Mouse (Mus musculus) heart, adult 8-10 months (tissue): ENCODE data around the gene Sncb. TPM values are rescaled to one million over a fixed set of nuclear protein-coding genes. Genes with fewer than 3 reads are reported as not detected.
A peak's percentile ranks its signal among the peaks of the same experiment; 100 is the strongest.

ENCODE experiments used
- DNase-seq: peaks from one replicate; pipeline ENCODE4 v3.0.0; 2022; ENCODE audit warnings: low spot score
- total RNA-seq, 4 experiments: library from RNA; stranded (reverse); gene quantifications; 2 replicates each; pipeline ENCODE4 v1.2.4; 2022

Sncb gene
- total RNA-seq, 4 experiments from 2014 or later: 0.46 TPM; not detected in 3

- no peak for DNase-seq
Measured at GRCm38 (mm10) chr13:54749061-54749863, 17.1 kb downstream of the Sncb start.

- DNase-seq: no peak
Measured at GRCm38 (mm10) chr13:54748721-54749060, 17.7 kb downstream of the Sncb start.

GRCm38 (mm10) chr13:54748190-54748589 lies 18.2 kb downstream of the Sncb start:
- no peak for DNase-seq

DNA sequence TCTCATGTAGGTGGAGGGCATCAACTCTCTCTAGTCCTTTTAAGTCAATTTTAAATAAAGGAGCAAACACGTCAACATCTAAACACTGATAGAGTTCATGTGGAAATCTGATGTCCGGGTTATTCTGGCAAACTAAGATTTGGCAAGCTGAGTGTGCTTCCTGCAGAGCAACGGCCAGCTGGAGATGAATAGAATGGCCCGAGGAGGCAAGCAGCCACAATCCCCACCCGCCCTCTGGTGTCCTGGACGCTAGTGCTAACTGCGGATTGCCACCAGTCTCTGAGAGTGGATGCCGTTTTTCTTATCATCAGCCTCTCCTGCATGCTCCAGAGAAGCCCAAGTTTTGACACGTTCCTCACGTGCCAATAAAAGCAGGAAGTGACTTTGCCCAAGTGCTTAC lies 19.5 kb downstream of the Sncb start:
- no peak for DNase-seq

GRCm38 (mm10) chr13:54746110-54746509 lies 20.3 kb downstream of the Sncb start:
- DNase-seq: no peak

- DNase-seq: no peak
Measured at GRCm38 (mm10) chr13:54738213-54738601, 28.2 kb downstream of the Sncb start.

DNA sequence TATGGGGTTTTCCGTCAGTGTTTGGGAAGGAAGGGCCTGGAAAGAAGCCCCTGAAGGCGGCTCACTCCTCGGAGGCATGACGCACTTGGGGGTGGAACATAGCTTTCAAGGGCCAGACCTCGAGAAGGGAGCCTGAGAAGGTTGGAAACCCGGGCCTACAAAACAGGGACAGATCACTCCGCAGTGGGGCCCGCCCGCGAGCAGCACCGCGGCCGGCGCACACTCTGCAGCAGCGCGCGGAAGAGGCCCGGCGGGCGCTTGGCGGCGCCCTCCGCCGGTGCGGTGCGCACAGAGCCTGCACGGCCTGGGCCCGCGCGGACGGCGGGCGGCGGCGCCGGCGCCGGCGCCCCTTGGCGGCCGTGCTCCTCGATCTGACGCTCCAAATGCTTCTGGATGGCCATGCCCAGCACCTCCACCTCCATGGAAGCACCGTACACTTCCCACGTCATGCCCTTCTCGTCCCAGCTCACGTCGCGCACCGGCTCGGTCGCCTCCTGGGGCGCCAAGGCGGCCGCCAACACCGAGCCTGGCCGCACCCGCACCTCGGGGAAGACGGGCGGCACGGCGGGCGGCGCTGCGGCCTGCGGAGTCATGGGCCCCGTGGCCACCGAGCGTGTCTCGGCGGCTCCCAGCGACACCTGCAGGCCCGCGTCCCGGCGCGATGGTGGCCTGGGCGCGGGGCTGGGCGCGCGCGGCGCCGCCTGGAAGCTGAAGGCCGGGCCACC lies 28.7 kb downstream of the Sncb start:
- no peak for DNase-seq

DNA sequence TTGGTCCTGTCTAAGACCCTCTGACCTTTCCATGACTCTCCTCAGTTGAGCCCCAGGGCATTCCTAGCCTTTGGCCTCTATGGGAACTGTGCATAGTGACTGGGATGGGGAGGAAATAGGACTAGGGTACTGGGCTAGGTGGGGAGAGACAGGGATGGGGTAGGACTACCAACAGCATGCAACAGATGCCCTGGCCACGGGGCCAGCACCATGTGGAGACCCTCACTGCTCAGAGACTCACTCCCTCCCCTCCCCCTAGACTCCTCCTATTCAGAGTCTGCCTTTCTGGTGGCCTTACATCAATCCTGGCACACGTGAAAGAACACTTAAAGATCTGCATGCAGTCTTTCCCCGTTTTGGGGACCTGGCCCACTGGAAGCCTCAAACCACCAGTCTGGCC lies 29.5 kb downstream of the Sncb start:
- DNase-seq: no peak

- DNase-seq: no peak
Measured at GRCm38 (mm10) chr13:54726131-54726530, 40.3 kb downstream of the Sncb start.

- DNase-seq: no peak
Measured at GRCm38 (mm10) chr13:54723143-54723542, 43.3 kb downstream of the Sncb start.

GRCm38 (mm10) chr13:54716916-54717315 lies 49.5 kb downstream of the Sncb start:
- DNase-seq: peak; percentile 21

GRCm38 (mm10) chr13:54714996-54715395 lies 51.4 kb downstream of the Sncb start:
- no peak for DNase-seq

DNA sequence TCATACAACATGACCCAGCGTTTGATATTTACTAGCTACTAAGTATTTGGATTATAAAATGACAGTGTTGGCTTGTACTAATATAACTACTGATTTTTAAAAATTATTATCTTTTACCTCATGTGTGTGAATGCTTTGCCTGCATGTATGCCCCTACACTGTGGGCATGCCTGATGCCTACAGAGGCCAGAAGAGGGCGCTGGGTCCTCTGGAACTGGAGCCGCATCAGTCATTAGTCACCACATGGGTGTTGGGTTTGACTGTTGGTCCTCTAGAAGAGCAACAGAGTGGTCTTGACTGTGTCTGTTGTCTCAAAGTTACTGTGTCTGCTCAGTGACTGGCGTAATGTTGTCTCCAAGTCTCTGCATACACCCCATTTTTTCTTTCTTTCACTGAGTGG lies 52.0 kb downstream of the Sncb start:
- DNase-seq: no peak

DNA sequence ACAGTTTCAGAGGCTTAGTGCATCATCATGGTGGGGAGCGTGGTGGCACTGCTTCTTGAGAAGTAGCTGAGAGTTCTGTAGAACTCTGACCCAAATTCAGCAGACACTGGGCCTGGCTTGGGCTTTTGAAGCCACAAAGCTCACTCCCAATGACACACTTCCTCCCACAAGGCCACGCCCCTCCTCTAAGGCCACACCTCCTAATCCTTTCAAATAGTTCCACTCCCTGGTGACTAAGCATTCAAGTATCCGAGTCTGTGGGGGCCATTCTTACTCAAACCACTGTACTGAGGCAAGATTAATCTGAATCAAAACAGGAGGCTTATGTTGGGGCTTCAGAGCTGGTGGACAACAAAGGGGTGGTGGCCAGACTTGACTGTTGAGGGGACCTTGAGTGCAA lies 55.5 kb downstream of the Sncb start:
- DNase-seq: no peak

Other genes with a start within 250 kb of the Sncb start
- 100 to 1,000 TPM in 1 of 4 experiments, 10 to 100 TPM in 3; 93.5 to 102 (median 96.6) TPM for gene 4833439L19Rik, start 201.2 kb downstream of the Sncb start, total RNA-seq
- 1 to 10 TPM; 4.1 to 6.6 (median 5.0) TPM for gene Arl10, start 191.6 kb downstream of the Sncb start, total RNA-seq
- gene Nop16, start 176.5 kb downstream of the Sncb start, total RNA-seq: 10 to 100 TPM; 14.5 to 18.3 (median 16.0) TPM
- gene Higd2a, start 176.4 kb downstream of the Sncb start, total RNA-seq: 100 to 1,000 TPM; 178 to 218 (median 190) TPM
- 100 to 1,000 TPM in 1 of 4 experiments, 10 to 100 TPM in 3; 86.1 to 103 (median 94.1) TPM for gene Cltb, start 155.3 kb downstream of the Sncb start, total RNA-seq
- gene Faf2, start 144.8 kb downstream of the Sncb start, total RNA-seq: 10 to 100 TPM; 15.8 to 24.3 (median 21.3) TPM
- 10 to 100 TPM; 46.2 to 53.4 (median 47.6) TPM for gene Rnf44, start 72.7 kb downstream of the Sncb start, total RNA-seq
- gene Cdhr2, start 65.1 kb downstream of the Sncb start, total RNA-seq: not detected
- gene Gprin1, start 16.7 kb downstream of the Sncb start, total RNA-seq: under 1 TPM in 1 of 4 experiments, not detected in 3; 0.16 TPM
- gene Eif4e1b, start 17.4 kb upstream of the Sncb start, total RNA-seq: not detected
- gene Tspan17, start 22.8 kb upstream of the Sncb start, total RNA-seq: 10 to 100 TPM; 14.0 to 24.3 (median 18.1) TPM
- gene Unc5a, start 182.8 kb upstream of the Sncb start, total RNA-seq: 1 to 10 TPM in 2 of 4 experiments, under 1 TPM in 2; 0.80 to 1.7 (median 0.98) TPM